Mouse (Mus musculus) common myeloid progenitor, adult 5-6 weeks (primary cell): ENCODE results near the gene Fbxo7. TPM values are rescaled to one million over a fixed set of nuclear protein-coding genes. Genes with fewer than 3 reads are reported as not detected.

Source experiments
- ATAC-seq: replicated peaks from 2 replicates; pipeline ENCODE4 v1.8.0; 2016; ENCODE audit warnings: low read depth, mild to moderate bottlenecking, moderate TSS enrichment, inconsistent platforms; ENCODE audit not compliant: poor library complexity, severe bottlenecking
- total RNA-seq: library from RNA; stranded (forward); fragments of 200-1000, 187-1606 nt; gene quantifications from 2 replicates; pipeline ENCODE4 v1.2.3, GENCODE M21; 2017

Gene Fbxo7
- total RNA-seq, 1 experiment from 2014 or later: 38.1 TPM

- no peak; the same call in 1 of the 2 replicates for ATAC-seq
Observed at GRCm38 (mm10) chr10:86074134-86074533, 52.4 kb downstream of the Fbxo7 start.

- ATAC-seq: no peak
Observed at GRCm38 (mm10) chr10:86074971-86075711, 53.4 kb downstream of the Fbxo7 start.

- no peak for ATAC-seq
Observed at GRCm38 (mm10) chr10:86077272-86077671, 55.5 kb downstream of the Fbxo7 start.

GRCm38 (mm10) chr10:86078761-86079160 lies 57.0 kb downstream of the Fbxo7 start:
- no peak for ATAC-seq

GRCm38 (mm10) chr10:86079921-86080320 lies 58.1 kb downstream of the Fbxo7 start:
- no peak for ATAC-seq

GRCm38 (mm10) chr10:86091919-86092318 lies 70.1 kb downstream of the Fbxo7 start:
- ATAC-seq: no peak

GRCm38 (mm10) chr10:86093109-86094035 lies 71.6 kb downstream of the Fbxo7 start:
- peak; percentile 27 for ATAC-seq

- no peak for ATAC-seq
Observed at GRCm38 (mm10) chr10:86098363-86098762, 76.6 kb downstream of the Fbxo7 start.

- ATAC-seq: no peak
Observed at GRCm38 (mm10) chr10:86100281-86100851, 78.6 kb downstream of the Fbxo7 start.

Other genes with a start within 250 kb of the Fbxo7 start
- 72.1 and 72.7 TPM in 2 replicates for gene Pwp1, start 192.5 kb upstream of the Fbxo7 start, total RNA-seq
- 32.5 and 37.2 TPM in 2 replicates for gene Prdm4, start 104.8 kb upstream of the Fbxo7 start, total RNA-seq
- not detected in 2 replicates for gene Ascl4, start 94.3 kb upstream of the Fbxo7 start, total RNA-seq
- gene Rtcb, start 64.1 kb upstream of the Fbxo7 start, total RNA-seq: 176 and 191 TPM in 2 replicates
- 3.4 and 5.7 TPM in 2 replicates for gene Bpifc, start 10.1 kb upstream of the Fbxo7 start, total RNA-seq